Mouse (Mus musculus): Measurements from ENCODE around the gene Unc45a.

DNA sequence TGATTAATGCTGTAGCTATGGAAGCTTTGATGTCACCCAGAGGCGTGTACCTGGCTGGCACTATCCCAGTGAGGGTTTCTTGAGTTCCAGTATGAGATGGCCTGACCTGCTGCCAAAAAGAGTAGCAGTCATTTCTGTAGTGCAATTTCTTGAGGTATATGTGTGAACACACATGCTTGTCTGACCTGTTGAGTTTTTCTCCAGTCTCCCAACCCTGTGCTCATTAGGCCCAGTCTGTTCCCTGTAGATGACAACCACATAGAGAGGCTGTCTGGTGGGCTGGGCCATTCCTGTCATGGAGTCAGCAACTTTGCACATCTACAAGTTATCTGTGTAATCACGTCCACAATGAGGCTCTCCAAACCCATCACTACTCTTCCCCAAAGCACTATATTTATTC is 25.1 kb downstream of the Unc45a start:
- TF ChIP-seq CTCF (conservative IDR thresholded peaks at IDR 0.05; ENCODE audit: low read length) (no peak), POU5F1 (IDR thresholded peaks at IDR 0.05; ENCODE audit: borderline replicate concordance, low read length) (no peak), NANOG (IDR thresholded peaks at IDR 0.05; ENCODE audit: borderline replicate concordance, low read length) (no peak)
